Mouse (Mus musculus): ENCODE data around the gene Sh3bgrl2.
"Not testable (repeated sequence)": the region's sequence is repeated elsewhere in the genome, so short reads cannot be mapped to it uniquely, and the experiment has no call there.

Sh3bgrl2 gene

GRCm38 (mm10) chr9:83547830-83548689, at the start of gene Sh3bgrl2:
Gene Sh3bgrl2, plus strand, starts transcription at chr9:83548327.
- DNase-seq (ENCODE audit: low spot score in 2 of 2) = peak; percentile 56 to 74

DNA sequence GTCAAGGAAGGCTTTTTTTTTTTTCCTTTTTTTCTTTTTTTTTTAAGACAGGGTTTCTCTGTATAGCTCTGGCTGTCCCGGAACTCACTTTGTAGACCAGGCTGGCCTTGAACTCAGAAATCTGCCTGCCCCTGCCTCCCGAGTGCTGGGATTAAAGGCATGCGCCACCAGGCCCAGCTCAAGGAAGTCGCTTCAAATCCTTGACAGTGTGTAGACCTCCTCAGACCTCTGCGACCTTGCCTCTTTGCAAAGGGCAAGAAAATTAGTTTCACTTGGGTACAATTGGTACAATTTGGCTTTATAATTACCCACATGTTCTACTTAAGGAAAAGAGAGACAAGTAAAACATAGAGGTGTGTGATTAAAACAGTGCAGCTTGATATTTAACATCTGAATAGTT, 29.0 kb upstream of the Sh3bgrl2 start:
- not testable (repeated sequence) for DNase-seq (ENCODE audit: low spot score in 2 of 2)

DNA sequence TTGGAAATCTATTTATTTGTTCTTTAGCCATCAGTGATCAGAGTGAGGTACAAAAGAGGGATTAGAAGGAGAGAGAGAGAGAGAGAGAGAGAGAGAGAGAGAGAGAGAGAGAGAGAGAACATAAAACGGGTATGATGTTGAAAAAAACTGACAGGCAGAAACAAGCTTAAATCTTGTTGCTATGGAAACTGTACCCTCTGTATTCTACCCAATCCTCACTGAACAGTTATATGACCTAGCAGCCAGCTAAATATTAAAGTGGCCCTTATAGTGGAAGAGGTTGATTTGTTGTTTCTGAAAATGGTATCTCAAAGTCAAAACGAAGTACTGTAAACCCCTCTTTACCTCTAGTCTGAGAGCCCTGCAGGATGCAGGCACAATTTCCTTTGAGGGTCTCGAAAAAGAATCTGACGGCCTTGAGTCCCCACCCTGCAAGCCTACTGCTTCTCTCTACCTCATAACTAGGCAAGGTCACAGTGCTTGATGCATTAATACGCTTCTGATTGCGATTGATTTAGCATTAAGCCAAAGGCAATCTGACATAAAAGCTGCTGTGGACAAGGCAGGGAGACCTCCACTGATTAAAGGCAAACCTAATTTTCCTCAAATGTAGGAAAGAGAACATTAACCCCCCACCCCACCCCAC, 28.5 kb upstream of the Sh3bgrl2 start:
- DNase-seq (ENCODE audit: low spot score in 2 of 2) = no peak

DNA sequence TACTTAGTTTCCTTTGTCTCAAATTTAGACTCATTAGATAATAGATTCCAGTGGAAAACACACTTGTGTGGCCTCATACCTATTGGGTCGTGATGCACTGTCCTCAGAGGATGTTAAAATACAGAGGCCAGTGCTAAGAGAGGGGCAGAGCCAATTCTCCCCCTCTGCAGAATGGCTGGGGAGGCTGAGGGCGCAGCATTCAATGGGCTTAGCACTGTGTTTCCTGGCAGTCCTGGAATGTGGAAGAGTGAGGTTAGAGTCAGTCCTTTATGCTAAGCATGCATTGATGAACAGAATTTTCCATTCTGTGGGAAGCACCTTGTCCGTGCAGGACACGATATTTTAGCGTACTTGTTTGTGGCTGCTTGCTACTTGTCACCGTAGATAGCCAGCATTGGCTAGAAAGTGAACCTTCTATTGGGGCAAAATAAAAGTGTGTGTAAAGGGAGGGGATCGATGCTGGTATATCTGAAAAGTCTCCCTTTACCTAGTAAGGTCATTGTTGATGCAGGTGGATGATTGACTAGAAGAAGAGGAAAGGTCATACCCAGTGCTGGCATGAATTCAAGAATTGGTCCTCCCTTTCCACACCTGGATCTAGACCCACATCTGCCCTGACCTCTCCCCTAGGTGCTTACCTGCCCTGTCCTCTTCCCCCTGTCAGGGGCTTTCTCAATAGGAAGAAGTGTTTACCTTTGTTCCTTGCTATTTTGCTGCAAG, 20.6 kb upstream of the Sh3bgrl2 start:
- DNase-seq (ENCODE audit: low spot score in 2 of 2) = no peak

DNA sequence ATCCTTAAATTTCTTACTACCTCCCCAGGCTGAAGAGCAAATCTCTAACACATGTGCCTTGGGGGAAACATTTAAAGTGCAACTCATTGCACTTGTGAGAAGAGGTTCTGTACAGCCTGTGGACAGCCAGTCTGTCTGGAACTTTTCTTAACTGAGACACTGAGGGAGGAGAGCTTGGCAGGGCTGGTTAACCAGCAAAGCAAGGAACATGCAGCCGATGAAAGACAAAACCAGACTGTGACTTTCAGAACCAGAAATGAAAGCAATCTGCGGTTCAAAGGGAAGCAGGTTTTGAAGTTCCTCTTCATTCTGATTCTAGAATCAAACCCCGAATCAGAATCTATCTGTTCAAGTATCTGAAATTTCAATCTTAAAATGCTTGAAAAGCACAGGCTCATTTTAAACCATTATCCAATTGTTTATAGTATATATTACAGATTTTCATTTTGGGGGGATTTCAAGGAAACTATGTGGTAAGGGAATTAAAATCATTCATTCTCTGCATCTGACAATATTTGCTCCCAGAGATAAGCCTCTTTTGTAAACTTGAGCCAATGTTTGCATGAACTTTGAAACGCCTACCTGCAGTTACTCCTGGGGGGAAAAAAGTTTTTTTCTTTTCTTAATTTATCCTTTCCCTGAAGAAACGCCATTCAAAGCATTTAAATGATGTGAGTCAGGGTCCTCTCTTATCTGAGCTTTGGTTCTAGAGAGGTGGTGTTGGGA, 14.9 kb upstream of the Sh3bgrl2 start:
- DNase-seq (ENCODE audit: low spot score in 2 of 2) = no peak

DNA sequence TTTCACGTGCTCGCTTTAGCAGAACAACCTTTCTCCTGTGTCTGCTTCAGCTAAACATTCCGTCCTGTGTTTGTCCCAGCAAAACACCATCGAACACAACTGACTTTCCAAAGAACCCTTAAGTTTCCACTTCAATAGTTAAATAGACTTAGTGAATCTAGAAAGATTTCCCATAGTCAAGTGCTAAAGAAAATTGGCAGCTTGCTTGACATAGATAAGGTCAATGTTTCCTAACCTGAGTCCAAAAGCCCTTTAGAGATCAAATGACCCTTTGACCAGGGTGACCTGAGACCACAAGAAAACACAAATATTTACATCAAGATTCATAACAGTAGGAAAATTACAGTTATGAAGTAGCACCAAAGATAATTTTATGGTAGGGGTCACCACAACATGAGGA, 11.2 kb upstream of the Sh3bgrl2 start:
- DNase-seq (ENCODE audit: low spot score in 2 of 2) = no peak

- no peak for DNase-seq (ENCODE audit: low spot score in 2 of 2)
These were observed 10.6 kb upstream of the Sh3bgrl2 start for GRCm38 (mm10) chr9:83537510-83537909.

- no peak for DNase-seq (ENCODE audit: low spot score in 2 of 2)
These were observed 10.1 kb upstream of the Sh3bgrl2 start for GRCm38 (mm10) chr9:83537921-83538536.

GRCm38 (mm10) chr9:83539809-83540491, 8.2 kb upstream of the Sh3bgrl2 start:
- no peak for DNase-seq (ENCODE audit: low spot score in 2 of 2)

DNA sequence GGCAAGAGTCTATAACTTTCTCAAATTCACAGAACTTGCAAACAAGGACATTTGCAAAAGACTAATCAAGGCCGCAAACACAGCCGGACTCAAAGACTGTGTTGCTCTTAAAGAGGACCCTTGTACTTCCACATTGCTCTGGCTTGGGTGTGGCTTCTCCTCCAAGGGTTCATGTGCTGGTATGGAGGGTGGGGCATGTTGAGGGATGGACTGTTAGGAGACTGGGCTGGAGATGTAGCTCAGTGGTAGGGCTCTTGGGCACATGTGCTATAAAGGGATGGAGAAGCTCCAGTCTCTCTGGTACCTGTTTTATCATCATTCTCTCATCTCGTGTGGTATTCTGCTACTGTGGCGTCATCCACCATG, 7.7 kb upstream of the Sh3bgrl2 start:
- no peak for DNase-seq (ENCODE audit: low spot score in 2 of 2)

DNA sequence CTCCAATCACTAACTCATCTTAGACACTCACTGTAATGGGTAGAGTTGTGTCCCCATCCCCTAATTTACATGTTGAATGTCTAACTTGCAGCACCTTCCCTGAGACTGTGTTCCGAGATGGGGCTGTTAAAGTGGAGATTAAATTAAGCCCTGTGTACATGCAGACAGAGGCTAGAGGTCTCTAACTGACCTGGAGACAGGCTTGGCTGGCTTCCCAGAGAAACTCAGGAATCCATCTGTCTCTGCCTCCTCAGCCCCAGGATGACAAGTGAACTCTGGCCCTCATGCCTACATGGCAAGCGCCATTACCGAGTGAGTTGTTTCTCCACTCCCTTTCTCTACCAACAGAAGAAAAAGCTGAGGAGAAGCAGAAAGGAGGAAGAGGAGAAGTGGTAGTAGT, 7.2 kb upstream of the Sh3bgrl2 start:
- no peak for DNase-seq (ENCODE audit: low spot score in 2 of 2)

- DNase-seq (ENCODE audit: low spot score in 2 of 2) = no peak
These were observed 2.9 kb upstream of the Sh3bgrl2 start for GRCm38 (mm10) chr9:83545240-83545639.

- DNase-seq (ENCODE audit: low spot score in 2 of 2) = no peak
These were observed 1.8 kb upstream of the Sh3bgrl2 start for GRCm38 (mm10) chr9:83546316-83546715.

GRCm38 (mm10) chr9:83547229-83547628, 898 bp upstream of the Sh3bgrl2 start:
- no peak for DNase-seq (ENCODE audit: low spot score in 2 of 2)

- no peak for DNase-seq (ENCODE audit: low spot score in 2 of 2)
These were observed 1.7 kb downstream of the Sh3bgrl2 start for GRCm38 (mm10) chr9:83549866-83550265.

- DNase-seq (ENCODE audit: low spot score in 2 of 2) = no peak
These were observed 3.0 kb downstream of the Sh3bgrl2 start for GRCm38 (mm10) chr9:83551116-83551515.

DNA sequence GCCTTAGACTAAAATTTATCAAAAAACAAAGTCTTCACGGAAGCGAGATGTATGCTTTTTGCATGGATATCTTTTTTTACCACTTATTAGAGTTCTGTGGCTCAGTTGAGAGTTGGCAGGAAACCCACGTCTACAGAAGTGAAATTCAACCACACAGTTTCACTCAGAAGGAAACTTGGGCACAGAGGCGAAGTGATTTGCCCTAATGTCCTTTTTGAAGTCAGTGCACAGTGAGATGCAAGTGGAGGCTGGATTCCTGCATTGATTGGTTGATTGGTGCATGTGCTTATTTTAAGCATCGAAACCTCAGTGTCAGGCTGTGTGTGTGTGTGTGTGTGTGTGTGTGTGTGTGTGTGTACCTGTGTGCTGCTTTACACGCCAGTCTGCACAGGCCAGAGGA, 3.5 kb downstream of the Sh3bgrl2 start:
- DNase-seq (ENCODE audit: low spot score in 2 of 2) = no peak

DNA sequence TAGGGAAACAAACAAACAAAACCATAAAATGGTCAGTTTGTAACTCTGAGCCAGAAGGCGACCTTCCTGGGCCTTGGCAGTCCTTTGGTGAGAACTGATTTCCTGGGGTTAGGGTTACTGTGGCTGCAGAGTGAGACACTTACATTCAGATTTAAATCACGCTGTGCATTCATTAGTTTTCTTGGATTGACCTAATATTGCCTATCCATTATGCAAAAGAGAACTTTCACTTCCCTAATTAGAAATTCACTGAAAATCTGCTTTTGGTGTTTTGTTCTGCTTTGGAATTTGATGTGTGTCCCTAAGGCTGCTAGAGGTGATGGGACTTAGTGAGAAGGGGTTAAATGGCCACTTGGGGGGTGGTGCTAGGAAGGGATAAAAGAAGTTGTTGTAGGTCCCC, 7.5 kb downstream of the Sh3bgrl2 start:
- DNase-seq (ENCODE audit: low spot score in 2 of 2) = no peak

DNA sequence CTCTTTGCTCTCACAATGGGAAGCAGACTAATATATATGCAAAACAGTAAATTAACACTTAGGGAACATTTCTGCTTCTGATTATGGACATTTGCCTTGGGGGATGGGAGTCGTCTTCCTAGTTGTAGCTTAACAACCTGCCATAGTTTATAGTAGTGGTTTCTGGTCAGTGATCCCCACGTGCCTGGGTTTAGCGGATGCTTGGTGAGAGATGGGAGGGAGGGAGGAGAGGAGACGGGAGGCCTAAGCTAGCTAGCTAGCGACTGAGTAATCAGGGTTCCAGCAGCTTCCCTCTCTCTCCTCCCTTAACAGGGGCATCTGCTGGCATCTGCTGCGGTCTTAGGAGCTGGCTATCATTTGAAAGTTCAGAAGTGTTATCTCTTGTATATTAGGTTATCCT, 8.1 kb downstream of the Sh3bgrl2 start:
- DNase-seq (ENCODE audit: low spot score in 2 of 2) = no peak

- DNase-seq (ENCODE audit: low spot score in 2 of 2) = no peak
These were observed 8.9 kb downstream of the Sh3bgrl2 start for GRCm38 (mm10) chr9:83556780-83557771.
